Mouse (Mus musculus) ES-Bruce4 (cell line): ENCODE measurements around the gene Prickle2.

Experiments
- CTCF ChIP-seq: IDR thresholded peaks from one replicate; pipeline ENCODE4 v1.8.1; 2011; ENCODE audit warnings: low read depth, low read length
- EP300 ChIP-seq: IDR thresholded peaks from 2 replicates; pipeline ENCODE4 v1.6.1; 2011; ENCODE audit warnings: low read depth, low read length; ENCODE audit not compliant: insufficient read depth
- POLR2A ChIP-seq: IDR thresholded peaks from one replicate; pipeline ENCODE4 v1.8.1; 2011; ENCODE audit warnings: low read length; ENCODE audit not compliant: insufficient read depth

- TF ChIP-seq CTCF (no peak), POLR2A (no peak), EP300 (no peak)
Measured at GRCm38 (mm10) chr6:92532331-92532730, 173.6 kb downstream of the Prickle2 start.
